17 mouse cellular contexts compared by ENCODE assay signal in the genomic region with DNA sequence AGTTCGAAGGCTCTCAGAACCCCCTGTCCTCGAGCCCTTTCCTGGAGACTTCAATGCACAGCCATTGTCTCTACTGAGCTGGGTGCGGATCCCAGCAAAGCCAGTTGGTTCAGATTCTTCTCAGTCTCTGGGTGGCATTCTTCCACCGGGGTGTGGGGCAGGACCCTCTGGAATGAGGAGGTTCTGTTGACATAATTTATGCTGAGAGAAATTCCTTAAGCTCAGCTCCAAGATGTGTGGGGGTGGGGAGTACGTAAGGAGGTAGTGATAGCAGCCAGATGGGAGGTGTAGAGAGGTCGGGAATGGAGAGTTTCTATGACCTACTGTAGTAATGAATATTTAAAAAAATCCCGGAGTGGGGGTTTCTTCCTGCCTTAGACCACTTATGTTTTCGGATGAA.
DNase-seq lines count a peak whose midpoint lies in the region; ATAC-seq and TF ChIP-seq lines count a peak whose summit lies in the region.
"Had no signal": no experiment of that assay in that cellular context is flagged by ENCODE, and none has a peak within 500 bp of the region (broad histone marks: within the 10 kb centered on the region; RNA-seq: fewer than 3 reads in every experiment).

No protein-coding gene starts in this region.

- peaks cover 31% of the 10 kb centered on the region for H3K4me1 ChIP-seq in kidney, embryonic 16.5 days (ENCODE audit: insufficient read depth, low read length)
- H3K4me1 ChIP-seq in ES-E14 (ENCODE audit: control insufficient read depth in 2 of 2, insufficient read depth in 2 of 2, low read length in 2 of 2, poor library complexity in 1 of 2) = peaks cover 9 to 32% of the 10 kb centered on the region in 2 experiments
- no peaks in the 10 kb centered on the region; the same call in 1 of the 2 replicates for H3K4me1 ChIP-seq in forebrain, embryonic 14.5 days (ENCODE audit: control insufficient read depth, insufficient read depth, low read length)
- H3K4me1 ChIP-seq: liver, embryonic 12.5 days had no signal

- H3K27ac ChIP-seq in kidney, embryonic 16.5 days (ENCODE audit: low read length) = peak overlapping the region; percentile 57
- H3K27ac ChIP-seq in ES-E14 (ENCODE audit: insufficient read depth, low read depth, low read length, poor library complexity, severe bottlenecking) = peak overlapping the region; percentile 15; the same call in 1 of the 2 replicates
- no peak overlapping the region for H3K27ac ChIP-seq in forebrain, embryonic 14.5 days (ENCODE audit: low read depth, low read length)
- H3K27ac ChIP-seq: embryonic facial prominence, embryonic 12.5 days; liver, embryonic 12.5 days had no signal

- H3K4me3 ChIP-seq in kidney, embryonic 16.5 days (ENCODE audit: low read length) = no peak overlapping the region
- H3K4me3 ChIP-seq in ES-E14 (ENCODE audit: insufficient read depth in 1 of 2, low read depth in 1 of 2, low read length in 2 of 2, poor library complexity in 1 of 2, severe bottlenecking in 1 of 2) = peak overlapping the region; percentile 45 to 46; a peak in 3 of 4 replicates
- H3K4me3 ChIP-seq in forebrain, embryonic 14.5 days (ENCODE audit: low read depth, low read length) = no peak overlapping the region
- H3K4me3 ChIP-seq: embryonic facial prominence, embryonic 12.5 days; heart, embryonic 12.5 days; liver, embryonic 12.5 days had no signal

- ATAC-seq in kidney, embryonic 16.5 days (ENCODE audit: low FRiP score, low TSS enrichment) = peak; percentile 40; the same call in 1 of the 2 replicates
- ATAC-seq in forebrain, embryonic 14.5 days = no peak
- ATAC-seq: activated CD4-positive, CD25-positive, alpha-beta regulatory T cell, adult 4 months; liver, embryonic 12.5 days had no signal

- H3K9me3 ChIP-seq in kidney, embryonic 16.5 days (ENCODE audit: low read length) = no peaks in the 10 kb centered on the region
- no peaks in the 10 kb centered on the region; the same call in 1 of the 2 replicates for H3K9me3 ChIP-seq in ES-E14 (ENCODE audit: control insufficient read depth, insufficient read depth, low read depth, low read length)
- no peaks in the 10 kb centered on the region for H3K9me3 ChIP-seq in forebrain, embryonic 14.5 days (replicated peaks; ENCODE audit: control insufficient read depth, low read length)
- H3K9me3 ChIP-seq: embryonic facial prominence, embryonic 12.5 days; heart, embryonic 12.5 days; liver, embryonic 12.5 days had no signal

- no peak for DNase-seq in kidney, postnatal 36 days
- DNase-seq in ES-E14 (ENCODE audit: low read depth, low spot score) = no peak
- peak; percentile 34 for DNase-seq in forelimb bud, embryonic 11.5 days (ENCODE audit: low read depth, low spot score)
- peak; percentile 21 for DNase-seq in lung, postnatal 36 days
- DNase-seq in gastrocnemius, adult 18-20 months (ENCODE audit: low spot score) = no peak
- DNase-seq in forebrain, embryonic 14.5 days (ENCODE audit: low spot score) = no peak
- DNase-seq: cerebellum, adult 9-11 months; gastrocnemius, postnatal 25 days; kidney, adult 8-10 months; layer of hippocampus, adult 9-11 months; right cerebral cortex, postnatal 4 days; thymus, postnatal 14 days had no signal

- no peaks in the 10 kb centered on the region for H3K27me3 ChIP-seq in kidney, embryonic 16.5 days (ENCODE audit: insufficient read depth, low read length)
- H3K27me3 ChIP-seq in forebrain, embryonic 14.5 days (replicated peaks; ENCODE audit: control insufficient read depth, insufficient read depth, low read length) = no peaks in the 10 kb centered on the region
- H3K27me3 ChIP-seq: embryonic facial prominence, embryonic 12.5 days; heart, embryonic 12.5 days; liver, embryonic 12.5 days had no signal

- no peak overlapping the region for H3K4me2 ChIP-seq in kidney, embryonic 16.5 days (replicated peaks; ENCODE audit: low read depth, low read length)
- no peak overlapping the region for H3K4me2 ChIP-seq in forebrain, embryonic 14.5 days (ENCODE audit: low read length)
- H3K4me2 ChIP-seq: embryonic facial prominence, embryonic 12.5 days; heart, embryonic 12.5 days; liver, embryonic 12.5 days had no signal

- 35% methylated on average over 8 of the region's 8 CpGs for WGBS in kidney, embryonic 16.5 days
- 55% methylated on average over 8 of the region's 8 CpGs for WGBS in forebrain, embryonic 14.5 days

- in situ Hi-C loops in ES-E14 (cut with MboI; ENCODE audit: low sequenced_read_pairs in 2 of 2, unreplicated experiment in 2 of 2) = no loop called here

- no peaks in the 10 kb centered on the region for H3K36me3 ChIP-seq in kidney, embryonic 16.5 days (ENCODE audit: insufficient read depth, low read length)
- H3K36me3 ChIP-seq in ES-E14 (ENCODE audit: control insufficient read depth, insufficient read depth, low read length, poor library complexity, severe bottlenecking) = no peaks in the 10 kb centered on the region
- no peaks in the 10 kb centered on the region for H3K36me3 ChIP-seq in forebrain, embryonic 14.5 days (ENCODE audit: control insufficient read depth, insufficient read depth, low read length)
- H3K36me3 ChIP-seq: embryonic facial prominence, embryonic 12.5 days; heart, embryonic 12.5 days; liver, embryonic 12.5 days had no signal

- no peak overlapping the region for H3K9ac ChIP-seq in kidney, embryonic 16.5 days (replicated peaks; ENCODE audit: low read length)
- no peak overlapping the region for H3K9ac ChIP-seq in ES-E14 (ENCODE audit: insufficient read depth, low read depth, low read length, poor library complexity, severe bottlenecking)
- no peak overlapping the region for H3K9ac ChIP-seq in forebrain, embryonic 14.5 days (ENCODE audit: low read length)
- H3K9ac ChIP-seq: embryonic facial prominence, embryonic 12.5 days; heart, embryonic 12.5 days; liver, embryonic 12.5 days had no signal

TF ChIP-seq in ES-E14, 5 proteins besides CTCF, POLR2A, EP300 and RAD21:
- TF ChIP-seq CHD2 (IDR thresholded peaks at IDR 0.05; ENCODE audit: low read depth, low read length) = peak; percentile 74; the same call in 1 of the 2 replicates
- TF ChIP-seq ZNF384 (IDR thresholded peaks at IDR 0.05; ENCODE audit: low read depth, low read length) = no peak
TF ChIP-seq in ES-E14: peak in this region for 1.

Comparison
In these comparisons a context has a peak if more than half of its experiments do, and no peak if none do; other contexts are left out.
1. H3K4me3 ChIP-seq: peak in ES-E14 (2 of 2); none in kidney, embryonic 16.5 days (single experiment) and forebrain, embryonic 14.5 days (single experiment).
2. DNase-seq: peak in forelimb bud, embryonic 11.5 days (single experiment) and lung, postnatal 36 days (single experiment); none in kidney, postnatal 36 days (0 of 2), ES-E14 (single experiment), gastrocnemius, adult 18-20 months (single experiment) and forebrain, embryonic 14.5 days (single experiment).